Mouse (Mus musculus): Measurements from ENCODE around the gene Gm28043.

GRCm38 (mm10) chr17:29692827-29693226 is 78.2 kb downstream of the Gm28043 start:
- no peak for TF ChIP-seq CTCF (IDR thresholded peaks at IDR 0.05; ENCODE audit: extremely low read depth, insufficient read depth, low read length)
- no peak for TF ChIP-seq POLR2A (IDR thresholded peaks at IDR 0.05; ENCODE audit: extremely low read depth, insufficient read depth, low read length)

Measured in cortical plate, adult 2 months (tissue).